Mouse (Mus musculus): Measurements from ENCODE around the gene Ak5. TPM values are rescaled to one million over a fixed set of nuclear protein-coding genes. Genes with fewer than 3 reads are reported as not detected.

The Ak5 gene
- polyA plus RNA-seq, 1 experiment from 2014 or later = 2.4 TPM

DNA sequence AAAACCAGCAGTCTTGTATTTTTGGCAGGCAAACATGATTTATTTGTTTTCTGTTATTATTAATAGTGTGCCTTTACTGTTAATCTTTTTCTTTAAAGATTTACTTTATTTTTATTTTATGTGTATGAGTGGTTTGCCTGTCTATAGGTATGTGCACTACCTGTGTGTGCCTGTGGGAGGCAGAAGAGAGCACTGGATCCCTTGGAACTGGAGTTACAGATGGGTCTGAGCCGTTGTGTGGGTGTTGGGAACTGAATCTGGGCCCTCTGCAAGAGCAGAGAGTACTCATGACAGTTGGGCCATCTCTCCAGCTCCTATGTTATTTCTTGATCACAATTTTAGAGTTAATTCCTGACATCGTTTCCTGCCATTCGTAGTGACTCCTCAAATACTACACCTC, 111.2 kb downstream of the Ak5 start:
- no peak overlapping the region for H3K27ac ChIP-seq
- no peak for ATAC-seq (ENCODE audit: low FRiP score, low read depth)
- no peaks in the 10 kb centered on the region for H3K27me3 ChIP-seq (replicated peaks)
- no peaks in the 10 kb centered on the region for H3K4me1 ChIP-seq
- H3K4me2 ChIP-seq (replicated peaks) = no peak overlapping the region
- no peak overlapping the region for H3K9ac ChIP-seq
- no peaks in the 10 kb centered on the region for H3K36me3 ChIP-seq
- H3K4me3 ChIP-seq = no peak overlapping the region
- no peaks in the 10 kb centered on the region for H3K9me3 ChIP-seq
- WGBS = 92% methylated on average over 3 of the region's 3 CpGs

DNA sequence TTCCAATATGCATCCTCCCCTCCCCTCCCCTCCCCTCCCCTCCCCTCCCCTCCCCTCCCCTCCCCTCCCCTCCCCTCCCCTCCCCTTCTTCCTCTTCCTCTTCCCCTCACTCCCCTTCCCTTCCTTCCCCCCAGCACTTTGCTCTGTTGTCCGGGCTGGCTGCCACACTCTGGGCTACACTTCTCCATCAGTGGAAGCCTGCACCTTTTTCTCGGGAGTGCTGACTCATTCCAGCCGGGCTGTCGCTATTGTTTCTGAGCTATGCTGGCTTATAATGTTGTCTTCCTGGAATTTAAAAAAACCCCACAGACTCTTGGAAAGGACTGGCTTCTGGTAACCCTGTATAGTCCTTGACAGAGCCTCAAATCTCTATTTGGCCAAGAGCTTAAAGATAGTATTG, 111.7 kb downstream of the Ak5 start:
- H3K9me3 ChIP-seq = no peaks in the 10 kb centered on the region
- no peaks in the 10 kb centered on the region for H3K36me3 ChIP-seq
- no peak for ATAC-seq (ENCODE audit: low FRiP score, low read depth)
- no peak overlapping the region for H3K4me3 ChIP-seq
- H3K9ac ChIP-seq = no peak overlapping the region
- H3K27me3 ChIP-seq (replicated peaks) = no peaks in the 10 kb centered on the region
- WGBS = 85% methylated on average over 4 of the region's 4 CpGs
- H3K27ac ChIP-seq = no peak overlapping the region
- no peaks in the 10 kb centered on the region for H3K4me1 ChIP-seq
- H3K4me2 ChIP-seq (replicated peaks) = no peak overlapping the region

DNA sequence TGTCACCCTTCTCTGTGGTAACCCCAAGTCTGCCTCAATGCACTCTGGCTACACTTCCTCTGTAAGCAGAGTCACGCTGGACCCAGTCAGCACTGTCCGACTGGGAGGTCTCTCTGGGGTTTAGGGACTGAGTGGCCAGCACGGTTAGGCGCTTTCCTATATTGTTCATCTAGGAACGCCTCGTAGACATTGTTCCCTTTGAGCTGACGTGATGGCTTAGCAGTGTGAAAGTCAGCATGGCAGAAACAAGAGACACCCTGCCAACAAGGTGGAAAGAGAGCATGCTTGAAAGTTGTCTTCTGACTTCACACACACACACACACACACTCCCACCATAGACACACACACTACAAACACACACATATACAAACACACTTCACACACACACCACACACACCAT, 112.9 kb downstream of the Ak5 start:
- 55% methylated on average over 7 of the region's 7 CpGs for WGBS
- Histone ChIP-seq H3K4me3 (no peak overlapping the region), H3K36me3 (no peaks in the 10 kb centered on the region), H3K4me1 (no peaks in the 10 kb centered on the region), H3K27me3 (replicated peaks) (no peaks in the 10 kb centered on the region), H3K9ac (no peak overlapping the region), H3K4me2 (replicated peaks) (no peak overlapping the region), H3K9me3 (no peaks in the 10 kb centered on the region), H3K27ac (no peak overlapping the region)
- ATAC-seq (ENCODE audit: low FRiP score, low read depth) = no peak

DNA sequence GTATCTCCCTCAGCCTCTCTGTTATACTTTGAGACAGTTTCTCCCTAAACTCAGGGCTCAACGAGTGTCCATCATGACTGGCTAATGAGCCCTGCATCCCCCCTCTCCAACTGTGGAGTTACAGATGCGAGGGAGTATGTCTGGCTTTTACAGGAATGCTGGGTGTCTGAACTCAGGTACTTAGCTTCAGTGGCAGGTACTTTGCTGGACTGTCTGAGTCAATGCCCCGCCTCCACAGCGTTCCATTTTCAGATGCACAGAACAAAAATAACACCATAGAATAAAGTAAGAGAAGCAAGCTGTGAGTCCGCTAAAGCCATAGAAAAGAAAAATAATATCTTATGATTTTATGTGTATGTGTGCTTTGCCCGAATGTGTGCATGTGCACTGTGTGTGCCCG, 113.8 kb downstream of the Ak5 start:
- Histone ChIP-seq H3K9me3 (no peaks in the 10 kb centered on the region), H3K36me3 (no peaks in the 10 kb centered on the region), H3K4me3 (no peak overlapping the region), H3K4me2 (replicated peaks) (no peak overlapping the region), H3K4me1 (no peaks in the 10 kb centered on the region), H3K27ac (no peak overlapping the region), H3K9ac (no peak overlapping the region), H3K27me3 (replicated peaks) (no peaks in the 10 kb centered on the region)
- 87% methylated on average over 7 of the region's 7 CpGs for WGBS
- no peak for ATAC-seq (ENCODE audit: low FRiP score, low read depth)

DNA sequence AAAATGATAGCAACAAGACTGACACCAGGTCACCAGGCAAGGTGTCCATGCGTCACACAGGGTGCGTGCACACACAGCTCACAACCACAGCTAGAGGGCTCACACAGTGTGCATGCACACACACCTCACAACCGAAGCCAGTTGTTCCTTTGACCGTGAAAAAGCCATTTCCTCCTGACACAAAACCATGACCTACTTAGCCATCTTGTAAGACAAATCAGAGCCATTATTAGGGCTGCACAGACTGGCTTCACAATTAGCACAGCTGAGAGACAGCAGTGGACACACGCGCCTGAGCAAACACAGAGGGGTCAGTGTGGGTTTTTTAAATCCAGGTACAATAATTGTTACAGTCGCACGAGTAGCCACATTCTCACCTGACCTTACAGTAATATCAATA, 115.5 kb downstream of the Ak5 start:
- Histone ChIP-seq H3K27me3 (replicated peaks) (no peaks in the 10 kb centered on the region), H3K27ac (no peak overlapping the region), H3K9ac (no peak overlapping the region), H3K4me3 (no peak overlapping the region), H3K9me3 (no peaks in the 10 kb centered on the region), H3K4me1 (no peaks in the 10 kb centered on the region), H3K4me2 (replicated peaks) (no peak overlapping the region), H3K36me3 (no peaks in the 10 kb centered on the region)
- WGBS = 88% methylated on average over 8 of the region's 8 CpGs
- no peak for ATAC-seq (ENCODE audit: low FRiP score, low read depth)

DNA sequence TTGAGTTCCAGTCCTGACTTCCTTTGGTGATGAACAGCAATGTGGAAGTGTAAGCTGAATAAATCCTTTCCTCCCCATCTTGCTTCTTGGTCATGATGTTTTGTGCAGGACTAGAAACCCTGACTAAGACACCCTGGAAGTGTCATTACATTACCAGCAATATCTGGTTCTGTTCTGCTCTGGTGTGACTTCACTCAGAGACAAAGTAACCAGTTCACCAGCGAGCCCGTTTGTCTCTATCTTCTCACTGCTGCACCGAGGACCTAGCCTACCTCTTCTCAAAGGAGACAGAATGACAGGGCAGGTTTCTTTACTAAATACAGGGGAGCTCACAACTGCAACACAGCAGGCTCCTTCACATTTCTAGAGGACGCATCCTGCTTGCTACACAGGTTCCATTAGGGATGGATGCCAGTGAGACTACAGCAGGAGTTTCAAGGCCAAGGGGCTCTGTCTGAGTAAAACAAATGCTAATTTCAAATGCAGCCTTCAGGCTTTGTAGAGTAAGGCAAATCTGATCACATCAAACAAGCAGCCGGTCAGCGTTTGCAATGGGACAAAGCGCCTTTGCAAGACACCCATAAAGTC, 117.5 kb downstream of the Ak5 start:
- ATAC-seq (ENCODE audit: low FRiP score, low read depth) = no peak
- no peaks in the 10 kb centered on the region for H3K4me1 ChIP-seq
- no peaks in the 10 kb centered on the region for H3K9me3 ChIP-seq
- H3K4me3 ChIP-seq = no peak overlapping the region
- no peak overlapping the region for H3K27ac ChIP-seq
- no peaks in the 10 kb centered on the region for H3K36me3 ChIP-seq
- no peak overlapping the region for H3K9ac ChIP-seq
- no peaks in the 10 kb centered on the region for H3K27me3 ChIP-seq (replicated peaks)
- 72% methylated on average over 7 of the region's 7 CpGs for WGBS
- H3K4me2 ChIP-seq (replicated peaks) = no peak overlapping the region

DNA sequence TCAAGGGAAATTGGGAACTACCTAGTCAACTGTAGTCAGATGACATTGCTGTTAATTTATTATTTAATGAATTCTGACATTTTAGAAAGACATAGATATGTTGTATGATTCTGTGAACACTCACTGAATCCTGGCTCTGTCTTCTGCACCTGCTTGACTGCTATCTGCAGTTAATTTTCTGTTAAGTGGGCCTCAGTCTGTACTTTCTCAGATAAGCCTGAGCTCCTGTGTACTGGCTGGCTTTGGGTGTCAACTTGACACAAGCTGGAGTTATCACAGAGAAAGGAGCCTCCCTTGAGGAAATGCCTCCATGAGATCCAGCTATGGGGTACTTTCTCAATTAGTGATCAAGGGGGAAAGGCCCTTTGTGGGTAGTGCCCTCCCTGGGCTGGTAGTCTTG, 118.1 kb downstream of the Ak5 start:
- Histone ChIP-seq H3K36me3 (no peaks in the 10 kb centered on the region), H3K9ac (no peak overlapping the region), H3K4me2 (replicated peaks) (no peak overlapping the region), H3K27ac (no peak overlapping the region), H3K4me3 (no peak overlapping the region), H3K9me3 (no peaks in the 10 kb centered on the region), H3K4me1 (no peaks in the 10 kb centered on the region), H3K27me3 (replicated peaks) (no peaks in the 10 kb centered on the region)
- no peak for ATAC-seq (ENCODE audit: low FRiP score, low read depth)

DNA sequence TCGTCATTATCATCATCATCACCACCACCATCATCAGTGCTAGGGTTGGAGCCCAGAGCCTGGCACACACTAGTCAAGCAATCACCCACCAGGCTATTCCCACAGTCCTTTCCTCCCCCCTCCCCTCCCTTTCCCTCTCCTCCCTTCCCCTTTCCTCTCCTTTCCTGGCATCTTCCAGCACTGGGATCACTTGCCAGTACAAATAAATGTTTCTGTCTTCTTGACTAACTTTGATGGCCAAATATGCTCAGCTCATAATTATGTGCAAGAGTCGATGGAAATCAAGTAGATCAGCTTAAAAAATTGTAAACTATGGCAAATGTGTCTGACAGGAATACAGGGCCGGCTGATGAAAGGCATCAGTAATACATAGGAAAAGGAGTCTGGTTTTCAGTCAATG, 123.2 kb downstream of the Ak5 start:
- Histone ChIP-seq H3K4me2 (replicated peaks) (no peak overlapping the region), H3K9me3 (no peaks in the 10 kb centered on the region), H3K27ac (no peak overlapping the region), H3K36me3 (no peaks in the 10 kb centered on the region), H3K27me3 (replicated peaks) (no peaks in the 10 kb centered on the region), H3K4me1 (no peaks in the 10 kb centered on the region), H3K9ac (no peak overlapping the region), H3K4me3 (no peak overlapping the region)
- ATAC-seq (ENCODE audit: low FRiP score, low read depth) = no peak
- 86% methylated on average over 3 of the region's 3 CpGs for WGBS

DNA sequence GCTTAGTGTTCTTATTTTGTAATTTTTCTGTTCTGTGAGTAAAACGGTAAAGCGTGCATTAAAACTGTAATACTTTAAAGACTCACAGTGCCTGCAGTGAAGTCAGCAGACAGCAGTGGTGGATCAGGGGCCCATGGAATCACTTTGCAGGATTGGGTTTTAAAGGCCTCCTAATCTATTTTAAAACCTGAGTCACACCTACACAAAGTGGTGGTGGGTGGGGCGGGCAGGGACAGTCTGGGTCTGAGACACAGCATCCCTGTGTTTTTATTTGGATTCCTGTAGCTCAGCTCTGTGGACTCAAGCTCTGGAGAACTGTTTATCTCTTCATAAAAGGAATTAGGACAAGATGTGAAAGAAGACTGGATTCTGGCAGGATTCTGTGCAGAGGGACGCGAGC, 125.9 kb downstream of the Ak5 start:
- Histone ChIP-seq H3K36me3 (no peaks in the 10 kb centered on the region), H3K4me2 (replicated peaks) (no peak overlapping the region), H3K27ac (no peak overlapping the region), H3K9me3 (no peaks in the 10 kb centered on the region), H3K4me3 (no peak overlapping the region), H3K27me3 (replicated peaks) (no peaks in the 10 kb centered on the region), H3K4me1 (no peaks in the 10 kb centered on the region), H3K9ac (no peak overlapping the region)
- WGBS = 79% methylated on average over 5 of the region's 5 CpGs
- no peak for ATAC-seq (ENCODE audit: low FRiP score, low read depth)

DNA sequence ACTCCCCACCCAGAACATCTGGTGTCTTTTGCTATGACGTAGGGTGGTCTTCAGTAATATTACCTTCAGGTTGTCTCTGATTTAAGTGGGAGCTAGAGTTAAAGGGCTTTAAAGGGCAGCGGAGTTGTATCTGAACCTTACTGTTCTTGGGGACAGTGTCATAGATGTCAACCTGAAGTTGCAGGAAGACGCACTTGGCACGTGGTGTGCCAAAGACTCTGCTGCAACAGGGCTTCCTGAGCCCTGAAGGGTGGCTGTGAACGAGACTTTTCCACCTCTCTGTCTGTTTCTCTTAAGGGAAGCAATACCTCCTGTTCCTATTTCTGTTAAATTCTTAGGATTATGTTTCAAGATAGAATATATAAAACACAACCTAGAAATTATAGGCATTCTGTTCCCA, 137.8 kb downstream of the Ak5 start:
- Histone ChIP-seq H3K4me1 (no peaks in the 10 kb centered on the region), H3K9ac (no peak overlapping the region), H3K9me3 (no peaks in the 10 kb centered on the region), H3K4me3 (no peak overlapping the region), H3K27ac (no peak overlapping the region), H3K27me3 (replicated peaks) (no peaks in the 10 kb centered on the region), H3K4me2 (replicated peaks) (no peak overlapping the region), H3K36me3 (no peaks in the 10 kb centered on the region)
- ATAC-seq (ENCODE audit: low FRiP score, low read depth) = no peak
- WGBS = 95% methylated on average over 5 of the region's 5 CpGs

DNA sequence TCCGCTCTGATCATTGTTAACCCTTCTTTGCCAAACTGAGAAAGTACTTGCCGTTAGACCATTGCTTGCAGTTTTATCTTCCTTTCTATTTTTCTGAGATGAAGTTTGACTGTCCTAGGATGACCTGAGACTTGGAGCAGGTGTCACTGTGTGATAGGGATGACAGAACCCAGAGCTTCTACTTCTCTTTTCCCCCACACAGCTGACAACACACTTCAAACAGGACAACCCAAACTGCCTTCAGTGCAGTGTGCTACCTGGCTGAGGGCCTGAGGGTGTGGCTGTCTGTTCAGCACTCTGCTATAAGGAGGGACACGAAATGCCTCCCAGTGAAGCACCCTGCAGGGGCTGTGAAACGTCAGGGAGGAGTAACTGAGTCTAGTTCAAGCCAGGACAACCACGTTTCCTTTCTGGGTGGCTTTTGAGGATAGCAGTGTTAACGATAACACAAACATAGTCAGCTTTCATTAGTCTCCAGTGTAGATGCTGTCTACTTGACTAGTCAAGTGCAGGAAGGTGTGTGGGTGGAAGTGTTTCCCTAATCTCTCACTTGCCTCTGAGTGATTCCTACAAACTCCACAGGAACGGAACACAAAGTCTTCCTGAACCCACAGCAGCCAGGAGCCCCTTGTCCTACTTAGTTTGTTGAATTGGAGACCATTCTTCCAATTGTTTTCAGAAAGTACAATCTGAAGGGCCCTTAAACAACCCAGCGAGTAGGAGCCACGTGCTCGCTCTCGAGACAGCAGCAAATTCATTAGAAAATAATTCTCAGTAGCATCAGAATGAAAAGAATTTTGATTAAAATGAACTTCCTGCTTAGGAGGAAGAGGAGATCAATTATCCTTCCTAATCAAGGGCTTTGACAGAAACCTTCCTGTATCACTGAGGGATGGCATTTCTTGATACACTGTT, 138.8 kb downstream of the Ak5 start:
- no peaks in the 10 kb centered on the region for H3K27me3 ChIP-seq (replicated peaks)
- H3K36me3 ChIP-seq = no peaks in the 10 kb centered on the region
- no peaks in the 10 kb centered on the region for H3K9me3 ChIP-seq
- 79% methylated on average over 11 of the region's 11 CpGs for WGBS
- no peak overlapping the region for H3K4me2 ChIP-seq (replicated peaks)
- H3K9ac ChIP-seq = no peak overlapping the region
- H3K4me1 ChIP-seq = no peaks in the 10 kb centered on the region
- H3K27ac ChIP-seq = no peak overlapping the region
- ATAC-seq (ENCODE audit: low FRiP score, low read depth) = no peak
- H3K4me3 ChIP-seq = no peak overlapping the region

DNA sequence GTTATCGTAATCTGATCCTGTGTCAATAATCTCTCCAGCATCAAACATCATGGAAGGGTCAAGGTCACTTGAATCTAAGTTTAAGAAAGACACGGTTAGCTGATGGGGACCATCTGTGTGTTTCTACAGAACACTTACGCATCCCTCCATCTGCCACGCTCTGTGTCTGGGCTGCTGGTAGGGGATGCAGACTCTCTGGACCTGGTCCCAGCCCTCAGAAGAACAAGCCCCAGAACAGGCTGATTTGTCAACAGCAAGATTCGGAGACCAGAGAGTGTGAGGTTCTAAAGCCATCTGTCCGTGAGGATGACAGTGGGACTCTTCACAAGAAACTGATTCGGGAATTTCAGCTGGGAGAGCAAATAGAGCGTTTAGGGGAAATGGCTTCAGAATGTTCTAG, 141.4 kb downstream of the Ak5 start:
- no peaks in the 10 kb centered on the region for H3K27me3 ChIP-seq (replicated peaks)
- H3K36me3 ChIP-seq = no peaks in the 10 kb centered on the region
- no peak for ATAC-seq (ENCODE audit: low FRiP score, low read depth)
- no peaks in the 10 kb centered on the region for H3K9me3 ChIP-seq
- H3K4me3 ChIP-seq = no peak overlapping the region
- no peaks in the 10 kb centered on the region for H3K4me1 ChIP-seq
- H3K9ac ChIP-seq = no peak overlapping the region
- no peak overlapping the region for H3K4me2 ChIP-seq (replicated peaks)
- WGBS = 84% methylated on average over 8 of the region's 8 CpGs
- no peak overlapping the region for H3K27ac ChIP-seq

DNA sequence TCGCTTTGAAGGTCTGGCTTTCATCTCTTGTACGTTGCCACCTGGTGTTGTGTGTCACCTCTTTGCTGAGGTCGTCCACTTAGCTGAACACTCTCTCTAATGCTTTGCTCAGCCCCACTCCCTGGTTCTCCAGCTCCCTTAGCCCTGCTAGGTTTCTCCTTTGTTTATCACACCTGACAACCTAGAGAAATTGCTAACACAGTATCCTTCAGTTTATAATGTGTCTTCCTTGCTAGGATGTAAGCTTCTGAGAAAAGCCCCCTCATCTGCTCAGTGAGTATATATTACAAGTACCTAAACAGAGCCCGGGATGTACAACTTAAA, 144.9 kb downstream of the Ak5 start:
- Histone ChIP-seq H3K36me3 (no peaks in the 10 kb centered on the region), H3K9me3 (no peaks in the 10 kb centered on the region), H3K27ac (no peak overlapping the region), H3K4me2 (replicated peaks) (no peak overlapping the region), H3K4me1 (no peaks in the 10 kb centered on the region), H3K9ac (no peak overlapping the region), H3K4me3 (no peak overlapping the region), H3K27me3 (replicated peaks) (no peaks in the 10 kb centered on the region)
- WGBS = 81% methylated on average over 4 of the region's 4 CpGs
- no peak for ATAC-seq (ENCODE audit: low FRiP score, low read depth)
